11 mouse cellular contexts compared by ENCODE assay signal in genomic region chr1:130508030-130508956, GRCm38 (mm10). TPM values are rescaled to one million over a fixed set of nuclear protein-coding genes. Genes with fewer than 3 reads are reported as not detected.
DNase-seq lines count a peak whose midpoint lies in the region; ATAC-seq and TF ChIP-seq lines count a peak whose summit lies in the region.
"Had no signal": no experiment of that assay in that cellular context is flagged by ENCODE, and none has a peak within 500 bp of the region (broad histone marks: within the 10 kb centered on the region; RNA-seq: fewer than 3 reads in every experiment).

No protein-coding gene starts in this region.

- no peaks in the 10 kb centered on the region for H3K27me3 ChIP-seq in heart, embryonic 12.5 days (replicated peaks)
- H3K27me3 ChIP-seq in liver, embryonic 16.5 days (ENCODE audit: control insufficient read depth, insufficient read depth, low read depth, low read length): no peaks in the 10 kb centered on the region

- H3K36me3 ChIP-seq in heart, embryonic 12.5 days: no peaks in the 10 kb centered on the region
- no peaks in the 10 kb centered on the region for H3K36me3 ChIP-seq in liver, embryonic 16.5 days (ENCODE audit: control insufficient read depth, insufficient read depth)

- H3K27ac ChIP-seq in heart, embryonic 12.5 days (ENCODE audit: poor library complexity, severe bottlenecking): 0 out of 2 replicates have a peak overlapping the region, but pooled peaks have one; percentile 2
- peak overlapping the region; percentile 83 for H3K27ac ChIP-seq in embryonic fibroblast, embryonic 13.5 days (ENCODE audit: insufficient read depth, low read length)
- no peak overlapping the region for H3K27ac ChIP-seq in liver, embryonic 16.5 days (ENCODE audit: low read length)

- H3K4me3 ChIP-seq in heart, embryonic 12.5 days: no peak overlapping the region
- H3K4me3 ChIP-seq in embryonic fibroblast, embryonic 13.5 days (ENCODE audit: insufficient read depth, low read length): no peak overlapping the region
- H3K4me3 ChIP-seq in liver, embryonic 16.5 days (ENCODE audit: low read depth, low read length): no peak overlapping the region

- no peak for TF ChIP-seq CTCF in embryonic fibroblast, embryonic 13.5 days (IDR thresholded peaks at IDR 0.05; ENCODE audit: borderline replicate concordance, insufficient read depth, low read length)

- peak; percentile 34; the same call in 1 of the 2 replicates for ATAC-seq in heart, embryonic 12.5 days (ENCODE audit: insufficient number of reproducible peaks, low FRiP score)
- peak; percentile 99 for ATAC-seq in CD4-positive, CD25-positive, alpha-beta regulatory T cell, adult 4 months
- peak; percentile 66 for ATAC-seq in liver, embryonic 16.5 days (ENCODE audit: low read depth)

- peaks cover 13% of the 10 kb centered on the region for H3K4me1 ChIP-seq in heart, embryonic 12.5 days (replicated peaks)
- peaks cover 3% of the 10 kb centered on the region for H3K4me1 ChIP-seq in embryonic fibroblast, embryonic 13.5 days (ENCODE audit: control insufficient read depth, insufficient read depth, low read length)
- no peaks in the 10 kb centered on the region; the same call in 1 of the 2 replicates for H3K4me1 ChIP-seq in liver, embryonic 16.5 days (ENCODE audit: control insufficient read depth, low read depth, low read length)

- 48% methylated on average over 6 of the region's 6 CpGs for whole genome bisulfite sequencing in heart, embryonic 12.5 days
- WGBS in liver, embryonic 16.5 days (ENCODE audit: insufficient replicate concordance): 28% methylated on average over 6 of the region's 6 CpGs

- no peak for TF ChIP-seq POLR2A in embryonic fibroblast, embryonic 13.5 days (IDR thresholded peaks at IDR 0.05; ENCODE audit: low read depth, low read length)

- no peak overlapping the region for H3K9ac ChIP-seq in heart, embryonic 12.5 days
- H3K9ac ChIP-seq in liver, embryonic 16.5 days (ENCODE audit: low read depth, low read length): no peak overlapping the region

- H3K4me2 ChIP-seq in heart, embryonic 12.5 days: no peak overlapping the region
- no peak overlapping the region for H3K4me2 ChIP-seq in liver, embryonic 16.5 days (ENCODE audit: low read depth, low read length)

- H3K9me3 ChIP-seq in heart, embryonic 12.5 days (replicated peaks): no peaks in the 10 kb centered on the region
- no peaks in the 10 kb centered on the region for H3K9me3 ChIP-seq in liver, embryonic 16.5 days (replicated peaks; ENCODE audit: control insufficient read depth, low read length)

- no peak for DNase-seq in heart, adult 9 months (ENCODE audit: low spot score in 2 of 2)
- no peak for DNase-seq in cerebellum, postnatal 14 days
- DNase-seq in kidney, postnatal 36 days: no peak
- no peak for DNase-seq in kidney, adult 9 months
- DNase-seq: kidney, adult 18-20 months; left cerebral cortex, postnatal 4 days; right cerebral cortex, postnatal 4 days had no signal

RNA-seq across cellular contexts. Expression of gene Cd55, which starts 45.7 kb away (rescaled TPM):
- polyA plus RNA-seq in heart, embryonic 12.5 days (2016; fragmentation: Nextera tagmentation; extraction: Ambion mirVana): 13.4 and 16.5 TPM in 2 replicates
- 10 to 100 TPM; 32.3 to 39.3 TPM for polyA plus RNA-seq in CD4-positive, CD25-positive, alpha-beta regulatory T cell, adult 4 months (2017; shearing (Covaris generic))
- polyA plus RNA-seq in embryonic fibroblast, embryonic 13.5 days (2011; ENCODE audit: insufficient read length, low read depth, missing spikeins): 22.1 and 22.2 TPM in 2 replicates
- polyA plus RNA-seq in liver, embryonic 16.5 days (2015; fragmentation: Nextera tagmentation; extraction: Ambion mirVana): 19.3 and 20.3 TPM in 2 replicates

Comparison
In these comparisons a context has a peak if more than half of its experiments do, and no peak if none do; other contexts are left out.
1. ATAC-seq: peak in every context shown above with its lines; median percentile 99 in CD4-positive, CD25-positive, alpha-beta regulatory T cell, adult 4 months; 66 in liver, embryonic 16.5 days; 34 in heart, embryonic 12.5 days.